Mouse (Mus musculus) liver, embryonic 16.5 days (tissue): Measurements from ENCODE around the gene Pwwp2b. TPM values are rescaled to one million over a fixed set of nuclear protein-coding genes. Genes with fewer than 3 reads are reported as not detected.

Source experiments
- ATAC-seq: fragments of 200-750 bp; cut with Nextera tagmentation; 2 replicates; pipeline ENCODE4 v1.8.0; 2017; ENCODE audit warnings: low read depth, mild to moderate bottlenecking, moderate number of reproducible peaks, moderate library complexity
- H3K27ac ChIP-seq: fragments of 300-500 bp; sonication (generic); 2 replicates; pipeline ENCODE4 v1.5.1; 2014; ENCODE audit warnings: mild to moderate bottlenecking, low read length
- H3K27me3 ChIP-seq: fragments of 300-500 bp; sonication (generic); 2 replicates; pipeline ENCODE4 v1.6.1; 2014; ENCODE audit warnings: low read depth, low read length, mixed read lengths; ENCODE audit not compliant: control insufficient read depth, insufficient read depth
- H3K36me3 ChIP-seq: fragments of 300-500 bp; sonication (generic); 2 replicates; pipeline ENCODE4 v1.6.1; 2014; ENCODE audit warnings: mild to moderate bottlenecking; ENCODE audit not compliant: control insufficient read depth, insufficient read depth
- H3K4me1 ChIP-seq: fragments of 300-500 bp; sonication (generic); 2 replicates; pipeline ENCODE4 v1.6.1; 2014; ENCODE audit warnings: low read depth, low read length, mixed read lengths; ENCODE audit not compliant: control insufficient read depth
- H3K4me2 ChIP-seq: fragments of 300-500 bp; sonication (generic); 2 replicates; pipeline ENCODE4 v1.6.1; 2014; ENCODE audit warnings: low read depth, low read length, mixed read lengths
- H3K4me3 ChIP-seq: fragments of 300-500 bp; sonication (generic); 2 replicates; pipeline ENCODE4 v1.5.1; 2014; ENCODE audit warnings: low read depth, mild to moderate bottlenecking, low read length
- H3K9ac ChIP-seq: fragments of 300-500 bp; sonication (generic); 2 replicates; pipeline ENCODE4 v1.6.1; 2014; ENCODE audit warnings: low read depth, low read length
- H3K9me3 ChIP-seq: fragments of 300-500 bp; sonication (generic); replicated peaks from 2 replicates; pipeline ENCODE4 v1.6.1; 2016; ENCODE audit warnings: low read length; ENCODE audit not compliant: control insufficient read depth
- WGBS: fragments of 180-500 bp; shearing (Covaris S2); extraction: QIAGEN DNeasy Blood & Tissue Kit; methylation state at CpG from one replicate; pipeline ENCODE4 v1.1.7; 2014; ENCODE audit not compliant: insufficient replicate concordance; 5-methylcytosine and 5-hydroxymethylcytosine counted together
- polyA plus RNA-seq: library from polyadenylated mRNA; unstranded; fragments of >200 nt; fragmentation: Nextera tagmentation; extraction: Ambion mirVana; gene quantifications from 2 replicates; pipeline ENCODE4 v1.2.1, GENCODE M21; 2015

The Pwwp2b gene
- polyA plus RNA-seq, 1 experiment from 2014 or later: 1.3 TPM

DNA sequence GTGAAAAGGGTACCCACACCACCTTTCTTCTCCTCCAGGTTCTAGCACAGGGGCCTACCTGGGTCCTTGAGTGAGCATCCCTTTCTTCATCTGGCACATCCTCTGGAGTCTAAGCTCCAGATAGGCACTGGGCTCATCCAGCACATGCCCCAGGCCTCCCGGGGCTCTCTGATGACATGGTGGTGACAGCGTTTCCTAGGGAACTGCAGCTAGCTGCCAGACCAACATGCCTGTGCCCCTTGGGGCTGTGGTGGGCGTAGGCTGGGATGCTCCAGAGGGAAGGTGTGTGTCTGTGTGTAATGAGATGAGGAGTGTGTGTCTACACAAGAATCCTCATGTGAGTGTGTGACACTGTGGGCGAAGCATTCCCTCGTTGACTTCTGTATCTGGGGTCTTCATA is 31.3 kb downstream of the Pwwp2b start:
- peaks cover 9% of the 10 kb centered on the region for H3K4me1 ChIP-seq
- H3K27ac ChIP-seq: no peak overlapping the region
- no peak for ATAC-seq
- no peaks in the 10 kb centered on the region for H3K36me3 ChIP-seq
- 54% methylated on average over 5 of the region's 5 CpGs for WGBS
- no peak overlapping the region for H3K4me2 ChIP-seq
- no peak overlapping the region for H3K4me3 ChIP-seq
- H3K9me3 ChIP-seq: no peaks in the 10 kb centered on the region
- no peak overlapping the region for H3K9ac ChIP-seq
- no peaks in the 10 kb centered on the region for H3K27me3 ChIP-seq

GRCm38 (mm10) chr7:139280044-139280443 is 31.8 kb downstream of the Pwwp2b start:
- no peaks in the 10 kb centered on the region for H3K9me3 ChIP-seq
- H3K36me3 ChIP-seq: no peaks in the 10 kb centered on the region
- no peak for ATAC-seq
- no peak overlapping the region for H3K4me3 ChIP-seq
- WGBS: 57% methylated on average over 1 of the region's 1 CpGs
- no peak overlapping the region for H3K27ac ChIP-seq
- H3K27me3 ChIP-seq: no peaks in the 10 kb centered on the region
- H3K9ac ChIP-seq: no peak overlapping the region
- H3K4me1 ChIP-seq: peaks cover 9% of the 10 kb centered on the region
- H3K4me2 ChIP-seq: no peak overlapping the region

- Histone ChIP-seq H3K27me3 (no peaks in the 10 kb centered on the region), H3K4me3 (no peak overlapping the region), H3K4me1 (peaks cover 9% of the 10 kb centered on the region), H3K27ac (no peak overlapping the region), H3K9ac (no peak overlapping the region), H3K9me3 (no peaks in the 10 kb centered on the region), H3K36me3 (no peaks in the 10 kb centered on the region), H3K4me2 (no peak overlapping the region)
- WGBS: 34% methylated on average over 2 of the region's 2 CpGs
- peak; percentile 77 for ATAC-seq
Measured at GRCm38 (mm10) chr7:139281195-139281594, 32.9 kb downstream of the Pwwp2b start.

- no peaks in the 10 kb centered on the region for H3K36me3 ChIP-seq
- no peak for ATAC-seq
- 56% methylated on average over 3 of the region's 3 CpGs for WGBS
- H3K4me1 ChIP-seq: peaks cover 9% of the 10 kb centered on the region
- no peaks in the 10 kb centered on the region for H3K27me3 ChIP-seq
- H3K9ac ChIP-seq: no peak overlapping the region
- no peak overlapping the region for H3K27ac ChIP-seq
- H3K9me3 ChIP-seq: no peaks in the 10 kb centered on the region
- no peak overlapping the region for H3K4me2 ChIP-seq
- no peak overlapping the region for H3K4me3 ChIP-seq
Measured at GRCm38 (mm10) chr7:139282037-139282436, 33.8 kb downstream of the Pwwp2b start.

GRCm38 (mm10) chr7:139285295-139285943 is 37.1 kb downstream of the Pwwp2b start:
- H3K36me3 ChIP-seq: no peaks in the 10 kb centered on the region
- H3K9ac ChIP-seq: no peak overlapping the region
- H3K4me2 ChIP-seq: no peak overlapping the region
- H3K9me3 ChIP-seq: no peaks in the 10 kb centered on the region
- H3K4me3 ChIP-seq: no peak overlapping the region
- no peak for ATAC-seq
- H3K4me1 ChIP-seq: peaks cover 7% of the 10 kb centered on the region
- WGBS: 62% methylated on average over 16 of the region's 16 CpGs
- no peak overlapping the region for H3K27ac ChIP-seq
- no peaks in the 10 kb centered on the region for H3K27me3 ChIP-seq

DNA sequence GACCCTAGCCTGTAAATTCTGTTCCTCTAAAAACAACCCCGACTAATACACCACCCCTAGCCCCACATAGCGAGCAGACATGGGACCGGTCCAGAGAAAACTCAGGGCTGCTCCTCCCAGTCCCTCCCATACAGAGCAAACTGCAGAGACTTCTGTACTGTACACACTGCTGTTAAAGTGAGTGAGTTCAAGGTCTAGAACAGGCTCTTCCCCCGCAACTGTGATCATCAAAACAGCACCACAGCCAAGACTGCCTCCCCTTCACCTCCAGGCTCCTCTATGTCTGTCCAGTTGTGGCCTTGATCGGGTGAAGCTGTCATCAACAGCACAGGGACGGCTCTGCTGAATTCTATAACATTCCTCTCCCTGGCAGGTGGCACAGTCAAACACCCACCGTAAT is 40.3 kb downstream of the Pwwp2b start:
- Histone ChIP-seq H3K27ac (no peak overlapping the region), H3K9ac (no peak overlapping the region), H3K4me1 (no peaks in the 10 kb centered on the region), H3K36me3 (no peaks in the 10 kb centered on the region), H3K27me3 (no peaks in the 10 kb centered on the region), H3K4me2 (no peak overlapping the region), H3K9me3 (no peaks in the 10 kb centered on the region), H3K4me3 (no peak overlapping the region)
- ATAC-seq: peak; percentile 64
- 54% methylated on average over 7 of the region's 7 CpGs for WGBS

DNA sequence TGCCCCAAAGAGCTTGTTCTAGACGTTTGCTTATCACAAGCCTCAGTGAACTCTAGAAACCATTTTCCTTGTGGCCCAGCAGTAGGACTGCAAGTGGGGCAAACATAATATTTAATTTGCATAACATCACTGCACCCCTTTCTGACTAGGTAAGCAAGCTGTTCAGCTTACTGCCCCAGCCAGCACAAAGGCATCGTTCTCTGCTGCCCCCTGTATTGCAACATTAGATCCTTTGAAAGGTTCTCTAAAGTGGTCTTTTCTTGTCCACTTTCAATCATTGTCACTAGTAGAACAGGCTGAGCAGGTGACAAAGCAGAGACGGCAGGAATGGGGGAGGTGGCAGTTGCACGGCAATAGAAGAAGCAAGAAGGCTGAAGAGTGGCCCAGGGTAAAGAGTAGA is 45.1 kb downstream of the Pwwp2b start:
- Histone ChIP-seq H3K4me2 (no peak overlapping the region), H3K9ac (no peak overlapping the region), H3K4me3 (no peak overlapping the region), H3K27ac (no peak overlapping the region), H3K27me3 (no peaks in the 10 kb centered on the region), H3K9me3 (no peaks in the 10 kb centered on the region), H3K36me3 (no peaks in the 10 kb centered on the region), H3K4me1 (peaks cover 2% of the 10 kb centered on the region; the same call in 1 of the 2 replicates)
- ATAC-seq: no peak
- WGBS: 51% methylated on average over 4 of the region's 4 CpGs

GRCm38 (mm10) chr7:139294076-139294475 is 45.8 kb downstream of the Pwwp2b start:
- H3K9me3 ChIP-seq: no peaks in the 10 kb centered on the region
- WGBS: 61% methylated on average over 5 of the region's 5 CpGs
- no peak overlapping the region for H3K4me2 ChIP-seq
- H3K4me1 ChIP-seq: peaks cover 2% of the 10 kb centered on the region; the same call in 1 of the 2 replicates
- no peak overlapping the region for H3K4me3 ChIP-seq
- no peak overlapping the region for H3K9ac ChIP-seq
- no peaks in the 10 kb centered on the region for H3K27me3 ChIP-seq
- H3K36me3 ChIP-seq: no peaks in the 10 kb centered on the region
- H3K27ac ChIP-seq: no peak overlapping the region
- no peak for ATAC-seq

DNA sequence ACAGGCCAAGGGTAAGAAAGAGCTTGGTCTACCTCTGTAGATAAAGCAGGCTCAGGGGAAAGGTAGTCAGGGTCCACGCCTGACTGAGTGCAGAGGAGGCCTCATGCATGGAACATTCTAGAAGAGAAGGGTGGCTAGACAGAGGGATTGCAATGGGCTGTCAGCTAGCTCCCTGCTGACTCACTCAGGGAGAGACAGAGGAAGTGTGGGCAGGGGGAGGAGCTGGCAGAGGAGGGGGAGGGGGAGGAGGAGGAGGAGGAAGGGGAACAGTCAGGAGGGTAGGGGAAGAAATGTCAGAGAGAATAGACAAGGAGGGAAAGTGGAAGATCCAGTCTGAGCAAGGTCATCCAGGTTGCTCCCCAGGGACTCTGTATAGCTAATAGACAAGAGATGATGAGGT is 47.4 kb downstream of the Pwwp2b start:
- Histone ChIP-seq H3K4me2 (no peak overlapping the region), H3K27me3 (no peaks in the 10 kb centered on the region), H3K36me3 (no peaks in the 10 kb centered on the region), H3K9ac (no peak overlapping the region), H3K4me1 (peaks cover 2% of the 10 kb centered on the region; the same call in 1 of the 2 replicates), H3K4me3 (no peak overlapping the region), H3K27ac (no peak overlapping the region; the same call in 1 of the 2 replicates), H3K9me3 (no peaks in the 10 kb centered on the region)
- 33% methylated on average over 1 of the region's 1 CpGs for WGBS
- peak; percentile 19 for ATAC-seq
